8 mouse cellular contexts compared by ENCODE assay signal in the genomic region with DNA sequence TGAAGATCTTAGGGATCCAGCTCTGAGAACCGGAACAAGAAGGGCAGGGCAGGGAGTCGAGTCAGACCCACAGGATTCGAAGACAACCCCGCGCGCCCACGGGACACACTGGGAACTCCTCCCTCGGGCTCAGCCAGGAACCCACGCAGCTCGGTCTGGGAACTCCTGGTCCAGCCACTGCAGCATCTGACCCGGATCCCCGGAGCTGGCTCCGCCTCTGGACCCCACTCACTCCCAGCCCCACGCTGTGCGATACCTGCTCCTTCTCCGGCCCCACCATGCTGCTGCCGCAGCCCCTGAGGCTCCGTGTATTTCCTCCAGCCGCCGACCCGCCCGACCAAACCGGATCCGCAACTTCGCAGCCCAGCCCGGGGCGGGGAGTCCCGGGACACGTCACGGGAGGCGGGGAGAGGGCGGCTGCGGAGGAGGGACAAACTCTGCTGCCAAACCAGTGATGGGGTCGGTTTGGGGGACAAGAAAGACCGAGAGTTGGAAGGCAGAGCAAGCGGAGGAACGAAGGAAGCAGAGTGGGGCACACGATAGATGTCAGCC. TPM values are rescaled to one million over a fixed set of nuclear protein-coding genes. Genes with fewer than 3 reads are reported as not detected.
DNase-seq lines count a peak whose midpoint lies in the region; ATAC-seq lines count a peak whose summit lies in the region.

Gene Trpm4 (minus strand): TSS at position 350 of the 552 bp plus-strand sequence.

- H3K9ac ChIP-seq in hindbrain, embryonic 16.5 days (ENCODE audit: low read depth, low read length), result peak within 1 kb of the TSS; percentile 69

- H3K27me3 ChIP-seq in hindbrain, embryonic 16.5 days (replicated peaks; ENCODE audit: control insufficient read depth, insufficient read depth, low read length), result no peaks in the 10 kb centered on the region; the same call in 1 of the 2 replicates

- peaks cover 10% of the 10 kb centered on the region for H3K4me1 ChIP-seq in hindbrain, embryonic 16.5 days (ENCODE audit: control insufficient read depth, insufficient read depth, low read depth, low read length)

- H3K27ac ChIP-seq in hindbrain, embryonic 16.5 days (ENCODE audit: low read depth, low read length), result peak within 1 kb of the TSS; percentile 69

- peak; percentile 75 for ATAC-seq in hindbrain, embryonic 16.5 days
- peak; percentile 76 for ATAC-seq in megakaryocyte progenitor cell, adult 5-6 weeks (replicated peaks; ENCODE audit: poor library complexity)

- H3K9me3 ChIP-seq in hindbrain, embryonic 16.5 days (ENCODE audit: control insufficient read depth, low read length), result no peaks in the 10 kb centered on the region

- H3K4me2 ChIP-seq in hindbrain, embryonic 16.5 days (ENCODE audit: low read length), result peak within 1 kb of the TSS; percentile 80

- H3K4me3 ChIP-seq in hindbrain, embryonic 16.5 days (ENCODE audit: low read length), result peak within 1 kb of the TSS; percentile 59

- DNase-seq in ZHBTc4 (ENCODE audit: low read depth, low spot score), result peak; percentile 88
- DNase-seq in cerebellum, postnatal 4 days (ENCODE audit: low spot score in 2 of 2), result peak; percentile 63 to 72
- peak; percentile 77 to 83 for DNase-seq in gastrocnemius, adult 8-10 months (ENCODE audit: low spot score in 2 of 2)
- peak; percentile 66 to 75 for DNase-seq in left cerebral cortex, postnatal 14 days (ENCODE audit: low spot score in 2 of 2)
- peak; percentile 79 for DNase-seq in right cerebral cortex, postnatal 25 days
- peak; percentile 87 to 92 for DNase-seq in urinary bladder, postnatal 4 days (ENCODE audit: low spot score in 2 of 2)

- intact Hi-C loops in left cerebral cortex, postnatal 14 days (cut with DNase I), result no loop called here

- WGBS in hindbrain, embryonic 16.5 days, result under 1% methylated on average over 34 of the region's 38 CpGs

- H3K36me3 ChIP-seq in hindbrain, embryonic 16.5 days (ENCODE audit: control insufficient read depth, insufficient read depth, low read length), result no peaks in the 10 kb centered on the region

RNA-seq across cellular contexts. Expression of gene Trpm4, which starts in this region (rescaled TPM):
- total RNA-seq in gastrocnemius, adult 8-10 months (2022), result 10 to 100 TPM; 30.7 to 35.6 (median 32.0) TPM
- 13.3 and 14.2 TPM in 2 replicates for polyA plus RNA-seq in hindbrain, embryonic 16.5 days (2015; fragmentation: Nextera tagmentation; extraction: Ambion mirVana)
- 10 to 100 TPM; 19.5 to 21.3 TPM for total RNA-seq in left cerebral cortex, postnatal 14 days (2021)
- total RNA-seq in megakaryocyte progenitor cell, adult 5-6 weeks (2015), result 1.0 and 1.8 TPM in 2 replicates
- total RNA-seq in megakaryocyte progenitor cell, adult 5-6 weeks (2017), result 1.2 and 1.4 TPM in 2 replicates

Comparison
In these comparisons a context has a peak if more than half of its experiments do, and no peak if none do; other contexts are left out.
1. Peak in every context shown above with its lines: DNase-seq, ATAC-seq, H3K4me3 ChIP-seq and H3K27ac ChIP-seq.
2. RNA of gene Trpm4 (total RNA-seq): 30.7 to 35.6 TPM in gastrocnemius, adult 8-10 months and 19.5 to 21.3 TPM in left cerebral cortex, postnatal 14 days; 1.0 to 1.8 TPM in megakaryocyte progenitor cell, adult 5-6 weeks; every median in the first group is over 4 times any median in the second.